Mouse (Mus musculus) kidney, embryonic 15.5 days (tissue): Measurements from ENCODE around the gene Eps15. TPM values are rescaled to one million over a fixed set of nuclear protein-coding genes. Genes with fewer than 3 reads are reported as not detected.

Experiments
- ATAC-seq: fragments of 200-750 bp; cut with Nextera tagmentation; replicated peaks from 2 replicates; pipeline ENCODE4 v1.8.0; 2017; ENCODE audit warnings: moderate TSS enrichment; ENCODE audit not compliant: low FRiP score
- H3K27ac ChIP-seq: fragments of 300-500 bp; sonication (generic); 2 replicates; pipeline ENCODE4 v1.5.1; 2015; ENCODE audit warnings: mild to moderate bottlenecking, inconsistent platforms
- H3K27me3 ChIP-seq: fragments of 300-500 bp; sonication (generic); 2 replicates; pipeline ENCODE4 v1.6.1; 2015; ENCODE audit warnings: inconsistent platforms
- H3K36me3 ChIP-seq: fragments of 300-500 bp; sonication (generic); 2 replicates; pipeline ENCODE4 v1.6.1; 2015; ENCODE audit warnings: inconsistent platforms
- H3K4me1 ChIP-seq: fragments of 300-500 bp; sonication (generic); 2 replicates; pipeline ENCODE4 v1.6.1; 2015; ENCODE audit warnings: inconsistent platforms
- H3K4me2 ChIP-seq: fragments of 300-500 bp; sonication (generic); 2 replicates; pipeline ENCODE4 v1.6.1; 2015; ENCODE audit warnings: moderate library complexity, mild to moderate bottlenecking, inconsistent platforms
- H3K4me3 ChIP-seq: fragments of 300-500 bp; sonication (generic); replicated peaks from 2 replicates; pipeline ENCODE4 v1.5.1; 2015; ENCODE audit warnings: mild to moderate bottlenecking, inconsistent platforms
- H3K9ac ChIP-seq: fragments of 300-500 bp; sonication (generic); 2 replicates; pipeline ENCODE4 v1.6.1; 2015; ENCODE audit warnings: mild to moderate bottlenecking, inconsistent platforms
- H3K9me3 ChIP-seq: fragments of 300-500 bp; sonication (generic); replicated peaks from 2 replicates; pipeline ENCODE4 v1.6.1; 2016; ENCODE audit warnings: inconsistent platforms
- WGBS: fragments of 180-500 bp; shearing (Covaris S2); methylation state at CpG from one replicate; pipeline ENCODE4 v1.1.7; 2015; ENCODE audit warnings: mixed read lengths; 5-methylcytosine and 5-hydroxymethylcytosine counted together
- polyA plus RNA-seq: library from polyadenylated mRNA; unstranded; fragments of >200 nt; fragmentation: Nextera tagmentation; extraction: Ambion mirVana; gene quantifications from 2 replicates; pipeline ENCODE4 v1.2.1, GENCODE M21; 2015

The Eps15 gene
- 37.8 and 40.6 TPM in 2 replicates for polyA plus RNA-seq

- 4% methylated on average over 33 of the region's 44 CpGs for WGBS
- H3K9ac ChIP-seq = peak within 1 kb of the TSS; percentile 78
These were observed at the start of gene Eps15 for GRCm38 (mm10) chr4:109279689-109280458. Eps15 (plus strand) TSS chr4:109280268.

GRCm38 (mm10) chr4:109234185-109234584 is 45.9 kb upstream of the Eps15 start, which contains the start of gene Calr4:
Calr4 (plus strand) TSS chr4:109234485.
- Histone ChIP-seq H3K9me3 (no peaks in the 10 kb centered on the region), H3K27ac (no peak within 1 kb of the TSS), H3K27me3 (no peaks in the 10 kb centered on the region), H3K36me3 (no peaks in the 10 kb centered on the region), H3K4me2 (no peak within 1 kb of the TSS), H3K9ac (no peak within 1 kb of the TSS), H3K4me1 (peaks cover 10% of the 10 kb centered on the region), H3K4me3 (no peak within 1 kb of the TSS)
- no peak for ATAC-seq
- 84% methylated on average over 2 of the region's 2 CpGs for WGBS

More at GRCm38 (mm10) chr4:109279689-109280458, at the start of gene Eps15:
- ATAC-seq = peak; percentile 96
- peak within 1 kb of the TSS; percentile 85 for H3K27ac ChIP-seq
- peak within 1 kb of the TSS; percentile 77 for H3K4me3 ChIP-seq
- no peaks in the 10 kb centered on the region for H3K36me3 ChIP-seq
- no peaks in the 10 kb centered on the region for H3K9me3 ChIP-seq
- peak within 1 kb of the TSS; percentile 82 for H3K4me2 ChIP-seq
- H3K27me3 ChIP-seq = no peaks in the 10 kb centered on the region
- peaks cover 26% of the 10 kb centered on the region for H3K4me1 ChIP-seq

GRCm38 (mm10) chr4:109234806-109235350 is 45.2 kb upstream of the Eps15 start:
- Histone ChIP-seq H3K9ac (no peak overlapping the region), H3K4me2 (no peak overlapping the region), H3K4me3 (no peak overlapping the region), H3K27ac (no peak overlapping the region), H3K27me3 (no peaks in the 10 kb centered on the region), H3K9me3 (no peaks in the 10 kb centered on the region), H3K36me3 (no peaks in the 10 kb centered on the region), H3K4me1 (peaks cover 5% of the 10 kb centered on the region)
- 76% methylated on average over 9 of the region's 9 CpGs for WGBS
- ATAC-seq = no peak

- WGBS = 55% methylated on average over 7 of the region's 7 CpGs
- Histone ChIP-seq H3K4me2 (no peak overlapping the region), H3K9me3 (no peaks in the 10 kb centered on the region), H3K4me3 (no peak overlapping the region), H3K27me3 (no peaks in the 10 kb centered on the region), H3K27ac (no peak overlapping the region), H3K9ac (no peak overlapping the region), H3K4me1 (0 out of 2 replicates have a peak, but pooled peaks cover 3% of the 10 kb centered on the region), H3K36me3 (no peaks in the 10 kb centered on the region)
- ATAC-seq = no peak
These were observed 43.7 kb upstream of the Eps15 start for GRCm38 (mm10) chr4:109236186-109236879.

DNA sequence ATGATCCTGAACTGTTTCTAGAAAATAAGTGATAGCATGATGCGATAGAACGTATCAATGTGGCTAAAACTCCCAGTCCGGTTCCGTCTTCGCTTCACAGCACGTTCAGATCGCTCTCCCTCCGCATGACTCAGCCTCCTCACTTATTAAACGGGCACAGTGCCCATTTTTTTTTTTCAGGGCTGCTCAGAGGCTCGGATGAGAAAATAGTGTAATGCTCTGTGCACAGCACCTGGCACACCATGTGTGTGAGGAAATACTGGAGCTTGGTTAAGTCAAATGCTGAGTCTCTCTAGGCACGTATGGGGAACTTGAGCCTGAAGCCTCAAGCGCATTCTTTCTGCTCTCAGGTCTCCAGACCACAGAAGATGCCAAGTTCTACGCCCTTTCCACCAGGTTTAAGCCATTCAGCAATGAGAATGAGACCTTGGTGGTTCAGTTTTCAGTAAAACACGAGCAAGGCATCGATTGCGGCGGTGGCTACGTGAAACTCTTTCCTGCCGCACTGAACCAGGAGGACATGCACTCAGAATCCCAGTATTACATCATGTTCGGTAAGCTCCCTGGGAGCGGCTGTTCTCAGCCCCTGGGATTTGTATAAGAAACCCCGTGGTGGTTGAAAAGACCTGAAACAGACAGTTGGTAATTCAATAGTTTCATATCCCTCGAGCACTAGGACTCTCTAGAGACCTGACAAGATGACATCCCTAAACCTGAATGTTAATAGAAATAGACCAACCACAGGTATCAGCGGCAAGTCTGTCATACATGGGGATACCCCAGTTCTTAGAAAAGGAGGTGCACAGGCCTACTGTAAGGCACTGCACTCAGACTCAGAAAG is 41.4 kb upstream of the Eps15 start:
- Histone ChIP-seq H3K4me3 (no peak overlapping the region), H3K9me3 (no peaks in the 10 kb centered on the region), H3K4me2 (no peak overlapping the region), H3K36me3 (no peaks in the 10 kb centered on the region), H3K27me3 (no peaks in the 10 kb centered on the region), H3K4me1 (0 out of 2 replicates have a peak, but pooled peaks cover 5% of the 10 kb centered on the region), H3K27ac (no peak overlapping the region), H3K9ac (no peak overlapping the region)
- WGBS = 83% methylated on average over 24 of the region's 24 CpGs
- ATAC-seq = no peak

- no peak for ATAC-seq
- no peak overlapping the region for H3K9ac ChIP-seq
- no peaks in the 10 kb centered on the region for H3K9me3 ChIP-seq
- H3K4me3 ChIP-seq = no peak overlapping the region
- H3K4me1 ChIP-seq = 0 out of 2 replicates have a peak, but pooled peaks cover 5% of the 10 kb centered on the region
- no peak overlapping the region for H3K27ac ChIP-seq
- H3K36me3 ChIP-seq = no peaks in the 10 kb centered on the region
- H3K4me2 ChIP-seq = no peak overlapping the region
- H3K27me3 ChIP-seq = no peaks in the 10 kb centered on the region
These were observed 38.8 kb upstream of the Eps15 start for GRCm38 (mm10) chr4:109241221-109241620.

GRCm38 (mm10) chr4:109241934-109242333 is 38.1 kb upstream of the Eps15 start:
- no peak overlapping the region for H3K4me3 ChIP-seq
- no peak for ATAC-seq
- no peaks in the 10 kb centered on the region for H3K27me3 ChIP-seq
- H3K36me3 ChIP-seq = no peaks in the 10 kb centered on the region
- H3K27ac ChIP-seq = no peak overlapping the region
- no peaks in the 10 kb centered on the region for H3K9me3 ChIP-seq
- H3K9ac ChIP-seq = no peak overlapping the region
- 0 out of 2 replicates have a peak, but pooled peaks cover 5% of the 10 kb centered on the region for H3K4me1 ChIP-seq
- no peak overlapping the region for H3K4me2 ChIP-seq
- 62% methylated on average over 4 of the region's 4 CpGs for WGBS

- Histone ChIP-seq H3K27ac (no peak overlapping the region), H3K4me1 (0 out of 2 replicates have a peak, but pooled peaks cover 5% of the 10 kb centered on the region), H3K36me3 (no peaks in the 10 kb centered on the region), H3K9ac (no peak overlapping the region), H3K4me3 (no peak overlapping the region), H3K4me2 (no peak overlapping the region), H3K9me3 (no peaks in the 10 kb centered on the region), H3K27me3 (no peaks in the 10 kb centered on the region)
- ATAC-seq = no peak
- WGBS = 79% methylated on average over 7 of the region's 7 CpGs
These were observed 35.6 kb upstream of the Eps15 start for GRCm38 (mm10) chr4:109244506-109244905.

DNA sequence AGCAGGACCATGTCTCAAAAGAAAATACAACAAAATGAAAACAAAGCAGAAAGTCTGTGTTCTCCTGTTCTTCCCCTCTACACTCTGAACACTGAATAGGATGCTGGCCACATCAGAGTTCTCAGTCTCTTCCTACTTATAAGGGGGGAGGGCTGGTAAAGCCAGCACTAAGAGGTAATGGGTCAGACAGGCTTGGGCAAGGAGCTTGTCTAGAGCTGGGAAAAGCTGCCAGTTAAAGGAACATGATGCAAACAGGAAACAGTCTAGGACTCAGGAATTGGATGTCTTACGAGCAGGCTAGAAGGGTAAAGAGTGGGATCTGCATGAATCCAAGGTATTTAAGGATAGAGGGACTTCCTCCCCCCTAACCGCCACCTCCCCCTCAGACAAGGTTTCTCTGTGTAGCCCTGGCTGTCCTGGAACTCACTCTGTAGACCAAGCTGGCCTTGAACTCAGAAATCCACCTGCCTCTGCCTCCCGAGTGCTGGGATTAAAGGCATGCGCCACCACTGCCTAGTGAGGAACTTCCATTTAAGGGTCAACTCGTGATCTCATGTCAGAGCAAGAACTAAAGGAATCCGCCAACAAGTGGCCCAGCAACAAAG is 35.0 kb upstream of the Eps15 start:
- 81% methylated on average over 6 of the region's 6 CpGs for WGBS
- Histone ChIP-seq H3K36me3 (no peaks in the 10 kb centered on the region), H3K4me3 (no peak overlapping the region), H3K27me3 (no peaks in the 10 kb centered on the region), H3K9me3 (no peaks in the 10 kb centered on the region), H3K9ac (no peak overlapping the region), H3K4me1 (0 out of 2 replicates have a peak, but pooled peaks cover 5% of the 10 kb centered on the region), H3K27ac (no peak overlapping the region), H3K4me2 (no peak overlapping the region)
- ATAC-seq = no peak

- Histone ChIP-seq H3K9me3 (no peaks in the 10 kb centered on the region), H3K36me3 (no peaks in the 10 kb centered on the region), H3K4me3 (no peak overlapping the region), H3K4me1 (no peaks in the 10 kb centered on the region), H3K4me2 (no peak overlapping the region), H3K27ac (no peak overlapping the region), H3K27me3 (no peaks in the 10 kb centered on the region), H3K9ac (no peak overlapping the region)
- ATAC-seq = no peak
- WGBS = 42% methylated on average over 3 of the region's 3 CpGs
These were observed 28.5 kb upstream of the Eps15 start for GRCm38 (mm10) chr4:109251605-109252004.

- Histone ChIP-seq H3K27me3 (no peaks in the 10 kb centered on the region), H3K9ac (no peak overlapping the region), H3K4me1 (no peaks in the 10 kb centered on the region), H3K36me3 (no peaks in the 10 kb centered on the region), H3K27ac (no peak overlapping the region), H3K9me3 (no peaks in the 10 kb centered on the region), H3K4me2 (no peak overlapping the region), H3K4me3 (no peak overlapping the region)
- WGBS = 81% methylated on average over 4 of the region's 4 CpGs
- no peak for ATAC-seq
These were observed 27.9 kb upstream of the Eps15 start for GRCm38 (mm10) chr4:109252199-109252598.
